Mouse (Mus musculus) left cerebral cortex, postnatal 36 days (tissue): ENCODE data around the gene Dhx32. TPM values are rescaled to one million over a fixed set of nuclear protein-coding genes. Genes with fewer than 3 reads are reported as not detected.

Experiments used
- DNase-seq, 2 experiments: peaks; one replicate each; pipeline ENCODE4 v3.0.0; 2021 to 2022; ENCODE audit warnings: low spot score in 2 of 2, mixed read lengths in 1 of 2
- intact Hi-C: fragments of 180-260 bp; cut with DNase I; formaldehyde crosslinking; loops from one replicate; pipeline ENCODE4 v1.15.1; 2025
- total RNA-seq, 2 experiments: library from RNA; stranded (reverse); gene quantifications; 2 replicates each; pipeline ENCODE4 v1.2.3; 2021

Dhx32 gene
- total RNA-seq, 2 experiments from 2014 or later: 36.5 to 45.2 TPM

DNA sequence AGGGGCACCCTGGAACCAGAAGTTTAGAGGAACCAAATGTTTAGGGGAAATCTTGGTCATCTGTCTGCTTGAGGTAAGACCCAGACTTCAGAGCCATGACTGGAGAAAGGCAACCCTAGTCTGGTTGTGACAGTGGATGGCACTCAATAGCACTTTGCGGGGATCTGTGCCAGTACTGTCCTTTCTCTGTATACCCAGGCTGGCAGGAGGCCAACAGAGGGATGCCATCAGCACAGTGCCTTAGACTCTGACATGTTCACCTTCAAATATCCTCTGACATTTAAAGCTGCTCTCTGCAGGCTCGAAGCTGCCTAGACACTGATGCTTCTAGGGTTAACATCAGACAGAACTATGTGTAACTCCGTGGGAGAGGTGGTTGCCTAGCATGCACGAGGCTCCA, 103.1 kb downstream of the Dhx32 start:
- intact Hi-C loops: no loop called here
- no peak for DNase-seq

DNA sequence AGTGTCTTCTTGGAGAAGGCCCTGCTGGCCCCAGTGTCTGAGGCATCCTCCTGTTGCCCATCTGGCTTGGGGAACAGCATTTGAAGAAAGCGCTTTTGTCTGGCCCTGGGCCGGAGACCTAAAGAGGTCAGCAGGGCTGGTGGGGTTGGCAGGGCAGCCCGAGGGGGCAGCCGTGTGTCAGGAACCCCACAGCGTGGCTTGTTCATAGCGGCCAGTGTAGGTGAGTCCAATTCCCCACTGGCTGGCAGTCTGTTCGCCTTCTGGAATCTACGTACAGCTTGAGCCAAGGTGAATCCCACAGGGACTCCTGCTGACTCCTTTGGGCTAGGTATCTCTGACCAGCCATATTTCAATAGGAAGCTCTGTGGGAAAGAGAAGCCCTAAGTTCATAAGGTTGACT, 103.8 kb downstream of the Dhx32 start:
- no peak for DNase-seq
- intact Hi-C loops: no loop called here

DNA sequence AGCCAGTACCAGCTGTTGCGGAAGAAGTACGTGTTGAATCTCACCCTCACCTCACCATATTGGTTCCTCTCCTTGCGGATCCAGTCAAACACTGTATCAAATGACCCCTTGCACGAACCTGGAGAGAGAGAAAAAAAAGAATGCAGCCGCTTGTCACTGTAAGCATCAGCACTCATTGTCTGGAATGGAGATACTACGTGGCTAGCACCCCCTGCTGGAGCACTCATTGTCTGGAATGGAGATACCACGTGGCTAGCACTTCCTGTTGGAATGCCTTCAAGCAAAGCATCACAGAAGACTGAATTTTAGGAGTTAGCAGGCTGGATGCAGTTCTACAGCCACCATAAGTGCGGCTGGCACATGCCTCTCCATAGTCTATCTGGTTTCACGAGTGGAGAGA, 106.5 kb downstream of the Dhx32 start:
- intact Hi-C loops: no loop called here
- DNase-seq: no peak

Other genes with a start within 250 kb of the Dhx32 start
- not detected for gene Tex36, start 180.6 kb downstream of the Dhx32 start, total RNA-seq
- gene Edrf1, start 145.2 kb downstream of the Dhx32 start, total RNA-seq: 10 to 100 TPM; 20.3 to 26.5 TPM
- gene Mmp21, start 102.7 kb downstream of the Dhx32 start, total RNA-seq: under 1 TPM in 1 of 2 experiments, not detected in 1; 0.27 TPM
- 10 to 100 TPM; 61.3 to 63.9 TPM for gene Bccip, start 73.4 kb downstream of the Dhx32 start, total RNA-seq
- gene Uros, start 72.7 kb downstream of the Dhx32 start, total RNA-seq: 10 to 100 TPM; 18.9 to 21.1 TPM
- 1 to 10 TPM; 3.8 to 4.3 TPM for gene Fank1, start 5.9 kb downstream of the Dhx32 start, total RNA-seq